Mouse (Mus musculus): ENCODE data around the gene Rabl3.

Rabl3 gene

GRCm38 (mm10) chr16:37539240-37539610 lies 460 bp upstream of the Rabl3 start:
- in situ Hi-C loops (cut with MboI; ENCODE audit: unreplicated experiment in 2 of 2), result loop anchor here (5.0 to 25.0 kb wide), 4 partner anchors 113 to 1452 kb away; partner anchors contain the start of genes Eaf2 (in 2 of the 2), Golgb1 (in 2 of the 2), Ndufb4 (in 2 of the 2) and Timmdc1 (in 2 of the 2)

- in situ Hi-C loops (cut with MboI; ENCODE audit: unreplicated experiment in 2 of 2), result loop anchor here (10.0 to 25.0 kb wide), 5 partner anchors 456 to 1453 kb away; partner anchors contain the start of genes Eaf2 (in 2 of the 2), Golgb1 (in 2 of the 2) and Timmdc1 (in 2 of the 2)
These were observed 1.1 kb downstream of the Rabl3 start for GRCm38 (mm10) chr16:37540776-37541175.

- in situ Hi-C loops (cut with MboI; ENCODE audit: unreplicated experiment in 2 of 2), result loop anchor here (10.0 to 25.0 kb wide), 5 partner anchors 462 to 1459 kb away; partner anchors contain the start of genes Eaf2 (in 2 of the 2), Golgb1 (in 2 of the 2) and Timmdc1 (in 2 of the 2)
These were observed 6.6 kb downstream of the Rabl3 start for GRCm38 (mm10) chr16:37546312-37546711.

GRCm38 (mm10) chr16:37550266-37550665 lies 10.6 kb downstream of the Rabl3 start:
- in situ Hi-C loops (cut with MboI; ENCODE audit: unreplicated experiment in 2 of 2), result no loop called here

- in situ Hi-C loops (cut with MboI; ENCODE audit: unreplicated experiment in 2 of 2), result no loop called here
These were observed 11.3 kb downstream of the Rabl3 start for GRCm38 (mm10) chr16:37550981-37551380.

- in situ Hi-C loops (cut with MboI; ENCODE audit: unreplicated experiment in 2 of 2), result no loop called here
These were observed 13.1 kb downstream of the Rabl3 start for GRCm38 (mm10) chr16:37552824-37553223.

GRCm38 (mm10) chr16:37562414-37562813 lies 22.7 kb downstream of the Rabl3 start:
- in situ Hi-C loops (cut with MboI; ENCODE audit: unreplicated experiment in 2 of 2), result no loop called here

- in situ Hi-C loops (cut with MboI; ENCODE audit: unreplicated experiment in 2 of 2), result no loop called here
These were observed 23.3 kb downstream of the Rabl3 start for GRCm38 (mm10) chr16:37562961-37563360.

- in situ Hi-C loops (cut with MboI; ENCODE audit: unreplicated experiment in 2 of 2), result no loop called here
These were observed 25.4 kb downstream of the Rabl3 start for GRCm38 (mm10) chr16:37565117-37565516.

- in situ Hi-C loops (cut with MboI; ENCODE audit: unreplicated experiment in 2 of 2), result no loop called here
These were observed 26.4 kb downstream of the Rabl3 start for GRCm38 (mm10) chr16:37566107-37566506.

- in situ Hi-C loops (cut with MboI; ENCODE audit: unreplicated experiment in 2 of 2), result no loop called here
These were observed 27.7 kb downstream of the Rabl3 start for GRCm38 (mm10) chr16:37567113-37568050.

GRCm38 (mm10) chr16:37571554-37571953 lies 31.9 kb downstream of the Rabl3 start:
- in situ Hi-C loops (cut with MboI; ENCODE audit: unreplicated experiment in 2 of 2), result no loop called here

- in situ Hi-C loops (cut with MboI; ENCODE audit: unreplicated experiment in 2 of 2), result no loop called here
These were observed 32.6 kb downstream of the Rabl3 start for GRCm38 (mm10) chr16:37572117-37572754.

- in situ Hi-C loops (cut with MboI; ENCODE audit: unreplicated experiment in 2 of 2), result no loop called here
These were observed 33.4 kb downstream of the Rabl3 start for GRCm38 (mm10) chr16:37573061-37573460.

- in situ Hi-C loops (cut with MboI; ENCODE audit: unreplicated experiment in 2 of 2), result no loop called here
These were observed 35.6 kb downstream of the Rabl3 start for GRCm38 (mm10) chr16:37575325-37575724.

GRCm38 (mm10) chr16:37579591-37579990 lies 39.9 kb downstream of the Rabl3 start:
- in situ Hi-C loops (cut with MboI; ENCODE audit: unreplicated experiment in 2 of 2), result no loop called here

GRCm38 (mm10) chr16:37579994-37580393 lies 40.3 kb downstream of the Rabl3 start, which contains the start of gene Hgd:
TSS of gene Hgd (plus strand) at chr16:37580153.
- in situ Hi-C loops (cut with MboI; ENCODE audit: unreplicated experiment in 2 of 2), result no loop called here

GRCm38 (mm10) chr16:37580651-37581050 lies 41.0 kb downstream of the Rabl3 start:
- in situ Hi-C loops (cut with MboI; ENCODE audit: unreplicated experiment in 2 of 2), result no loop called here

- in situ Hi-C loops (cut with MboI; ENCODE audit: unreplicated experiment in 2 of 2), result no loop called here
These were observed 42.2 kb downstream of the Rabl3 start for GRCm38 (mm10) chr16:37581901-37582300.

GRCm38 (mm10) chr16:37583306-37583705 lies 43.6 kb downstream of the Rabl3 start:
- in situ Hi-C loops (cut with MboI; ENCODE audit: unreplicated experiment in 2 of 2), result no loop called here

- in situ Hi-C loops (cut with MboI; ENCODE audit: unreplicated experiment in 2 of 2), result no loop called here
These were observed 44.1 kb downstream of the Rabl3 start for GRCm38 (mm10) chr16:37583801-37584200.

Measured in v-Abl transformed pro-B cells (cell line).